Comparison of ENCODE assay signal across 17 mouse cellular contexts in the genomic region with DNA sequence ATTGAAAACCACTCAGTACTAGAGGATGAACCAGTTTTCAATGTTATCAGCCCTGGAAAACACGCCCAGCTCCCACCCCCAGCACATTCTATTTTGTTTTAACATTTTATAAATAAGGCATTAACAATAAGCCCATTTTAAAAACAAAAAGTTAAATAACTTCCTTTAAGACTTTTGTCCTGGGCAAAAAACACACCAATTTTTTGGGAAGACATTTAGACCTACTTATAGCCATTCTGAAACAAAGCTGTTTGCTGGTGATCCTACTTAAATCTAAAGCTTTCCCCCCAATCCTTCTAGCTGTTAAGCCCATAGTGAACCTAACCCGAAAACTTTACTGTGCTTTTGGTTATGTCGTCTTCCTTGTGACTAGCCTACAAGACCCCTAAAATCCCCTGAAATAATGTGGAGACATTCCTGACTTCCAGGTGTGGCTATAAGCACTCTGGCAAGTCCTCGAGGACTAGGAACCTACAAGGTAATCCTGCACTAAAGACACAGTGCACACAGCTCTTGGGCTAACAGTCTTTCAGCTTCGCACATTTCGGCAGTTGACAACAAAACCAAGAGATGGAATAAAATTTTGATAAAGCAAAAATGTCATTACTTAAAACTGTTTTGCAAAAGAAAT. TPM values are rescaled to one million over a fixed set of nuclear protein-coding genes. Genes with fewer than 3 reads are reported as not detected.
DNase-seq lines count a peak whose midpoint lies in the region; ATAC-seq lines count a peak whose summit lies in the region.
"Had no signal": no experiment of that assay in that cellular context is flagged by ENCODE, and none has a peak within 500 bp of the region (broad histone marks: within the 10 kb centered on the region; RNA-seq: fewer than 3 reads in every experiment).

No protein-coding gene starts in this region.

- H3K4me1 ChIP-seq in heart, embryonic 12.5 days (replicated peaks) = peaks cover 14% of the 10 kb centered on the region
- peaks cover 8% of the 10 kb centered on the region for H3K4me1 ChIP-seq in midbrain, embryonic 11.5 days (ENCODE audit: control insufficient read depth, insufficient read depth, low read length)
- H3K4me1 ChIP-seq in midbrain, embryonic 16.5 days (ENCODE audit: control insufficient read depth, insufficient read depth, low read length) = peaks cover 17% of the 10 kb centered on the region
- peaks cover 19% of the 10 kb centered on the region for H3K4me1 ChIP-seq in intestine, embryonic 16.5 days (ENCODE audit: control insufficient read depth, insufficient read depth, low read length)

- H3K4me2 ChIP-seq in heart, embryonic 12.5 days = no peak overlapping the region
- H3K4me2 ChIP-seq in midbrain, embryonic 11.5 days = no peak overlapping the region
- H3K4me2 ChIP-seq in midbrain, embryonic 16.5 days (ENCODE audit: low read length) = no peak overlapping the region
- H3K4me2 ChIP-seq in intestine, embryonic 16.5 days (ENCODE audit: low read depth, low read length) = no peak overlapping the region

- no peak for DNase-seq in heart, adult 9 months (ENCODE audit: low spot score in 2 of 2)
- peak; percentile 91 for DNase-seq in midbrain, embryonic 11.5 days (ENCODE audit: low spot score, missing footprints)
- peak; percentile 28 for DNase-seq in splenic B cell, adult 2 months (ENCODE audit: low read depth, low spot score)
- no peak for DNase-seq in right cerebral cortex, adult 2 months (ENCODE audit: low spot score in 2 of 2)
- DNase-seq: cerebellum, postnatal 10 days; gastrocnemius, postnatal 36 days; heart, postnatal 14 days; kidney, adult 11 months; spleen, adult 18-20 months; thymus, postnatal 4 days had no signal

- no peak overlapping the region for H3K9ac ChIP-seq in heart, embryonic 12.5 days
- H3K9ac ChIP-seq in midbrain, embryonic 11.5 days (ENCODE audit: low read length) = no peak overlapping the region
- H3K9ac ChIP-seq in midbrain, embryonic 16.5 days (ENCODE audit: low read depth, low read length) = no peak overlapping the region
- no peak overlapping the region for H3K9ac ChIP-seq in intestine, embryonic 16.5 days (ENCODE audit: low read depth, low read length)
- H3K9ac ChIP-seq: limb, embryonic 13.5 days; midbrain, embryonic 12.5 days; neural tube, embryonic 12.5 days had no signal

- peak overlapping the region; percentile 15; the same call in 1 of the 2 replicates for H3K27ac ChIP-seq in heart, embryonic 12.5 days (ENCODE audit: poor library complexity, severe bottlenecking)
- H3K27ac ChIP-seq in midbrain, embryonic 11.5 days (ENCODE audit: low read depth, low read length) = no peak overlapping the region
- no peak overlapping the region for H3K27ac ChIP-seq in midbrain, embryonic 16.5 days (ENCODE audit: low read length)
- H3K27ac ChIP-seq in intestine, embryonic 16.5 days (ENCODE audit: low read length) = peak overlapping the region; percentile 57

- H3K36me3 ChIP-seq in heart, embryonic 12.5 days = peaks cover 60% of the 10 kb centered on the region
- H3K36me3 ChIP-seq in midbrain, embryonic 11.5 days (ENCODE audit: control insufficient read depth, insufficient read depth, low read length) = peaks cover 26% of the 10 kb centered on the region
- peaks cover 30% of the 10 kb centered on the region for H3K36me3 ChIP-seq in midbrain, embryonic 16.5 days (ENCODE audit: control insufficient read depth, insufficient read depth, low read length)
- peaks cover 14% of the 10 kb centered on the region for H3K36me3 ChIP-seq in intestine, embryonic 16.5 days (ENCODE audit: control insufficient read depth, insufficient read depth, low read length)
- H3K36me3 ChIP-seq in splenic B cell, adult 2 months (ENCODE audit: control insufficient read depth, insufficient read depth, low read length, poor library complexity, severe bottlenecking) = peaks cover 53% of the 10 kb centered on the region

- ATAC-seq in heart, embryonic 12.5 days (ENCODE audit: insufficient number of reproducible peaks, low FRiP score) = no peak
- ATAC-seq in midbrain, embryonic 11.5 days (ENCODE audit: low FRiP score) = no peak
- no peak for ATAC-seq in midbrain, embryonic 16.5 days
- no peak for ATAC-seq in intestine, embryonic 16.5 days
- ATAC-seq in monocyte, adult 5-6 weeks (replicated peaks; ENCODE audit: insufficient number of reproducible peaks, low FRiP score, low TSS enrichment, poor library complexity, severe bottlenecking) = no peak

- no peak overlapping the region for H3K4me3 ChIP-seq in heart, embryonic 12.5 days
- H3K4me3 ChIP-seq in midbrain, embryonic 11.5 days (ENCODE audit: low read depth, low read length) = no peak overlapping the region
- no peak overlapping the region for H3K4me3 ChIP-seq in midbrain, embryonic 16.5 days (ENCODE audit: low read depth, low read length)
- no peak overlapping the region for H3K4me3 ChIP-seq in intestine, embryonic 16.5 days (ENCODE audit: low read length)
- H3K4me3 ChIP-seq: midbrain, embryonic 12.5 days; neural tube, embryonic 12.5 days had no signal

- WGBS in heart, embryonic 12.5 days = 81% methylated on average over 6 of the region's 6 CpGs
- WGBS in midbrain, embryonic 11.5 days = 79% methylated on average over 6 of the region's 6 CpGs
- 73% methylated on average over 6 of the region's 6 CpGs for WGBS in midbrain, embryonic 16.5 days
- 71% methylated on average over 6 of the region's 6 CpGs for WGBS in intestine, embryonic 16.5 days

- H3K9me3 ChIP-seq in heart, embryonic 12.5 days (replicated peaks) = no peaks in the 10 kb centered on the region
- H3K9me3 ChIP-seq in midbrain, embryonic 11.5 days (ENCODE audit: control insufficient read depth, low read length) = no peaks in the 10 kb centered on the region
- H3K9me3 ChIP-seq in midbrain, embryonic 16.5 days (replicated peaks; ENCODE audit: control insufficient read depth, low read length, poor library complexity, severe bottlenecking) = no peaks in the 10 kb centered on the region
- H3K9me3 ChIP-seq in intestine, embryonic 16.5 days (ENCODE audit: control insufficient read depth, low read length) = no peaks in the 10 kb centered on the region
- H3K9me3 ChIP-seq: limb, embryonic 13.5 days; midbrain, embryonic 12.5 days; neural tube, embryonic 12.5 days had no signal

- H3K27me3 ChIP-seq in heart, embryonic 12.5 days (replicated peaks) = no peaks in the 10 kb centered on the region
- H3K27me3 ChIP-seq in midbrain, embryonic 11.5 days (ENCODE audit: control insufficient read depth, insufficient read depth, low read length) = no peaks in the 10 kb centered on the region
- no peaks in the 10 kb centered on the region for H3K27me3 ChIP-seq in midbrain, embryonic 16.5 days (ENCODE audit: control insufficient read depth, insufficient read depth, low read depth, low read length)
- H3K27me3 ChIP-seq in intestine, embryonic 16.5 days (replicated peaks; ENCODE audit: control insufficient read depth, insufficient read depth, low read length) = no peaks in the 10 kb centered on the region
- no peaks in the 10 kb centered on the region for H3K27me3 ChIP-seq in splenic B cell, adult 2 months (ENCODE audit: control insufficient read depth, insufficient read depth, low read length, poor library complexity, severe bottlenecking)
- H3K27me3 ChIP-seq: limb, embryonic 13.5 days; midbrain, embryonic 12.5 days; neural tube, embryonic 12.5 days had no signal

RNA-seq across cellular contexts. Expression of a gene that starts 1.4 kb away (rescaled TPM):
- polyA plus RNA-seq in heart, embryonic 12.5 days (2016; fragmentation: Nextera tagmentation; extraction: Ambion mirVana) = 6.9 and 7.6 TPM in 2 replicates
- 9.7 and 11.2 TPM in 2 replicates for polyA plus RNA-seq in midbrain, embryonic 11.5 days (2014; fragmentation: Nextera tagmentation; extraction: Ambion mirVana)
- polyA plus RNA-seq in midbrain, embryonic 16.5 days (2015; fragmentation: Nextera tagmentation; extraction: Ambion mirVana) = 9.4 and 9.6 TPM in 2 replicates
- polyA plus RNA-seq in intestine, embryonic 16.5 days (2015; fragmentation: Nextera tagmentation; extraction: Ambion mirVana) = 12.6 and 13.7 TPM in 2 replicates
- 18.3 to 21.0 TPM (median 19.8 TPM) in 3 replicates for total RNA-seq in monocyte, adult 5-6 weeks (2017)

RNA-seq across cellular contexts. Expression of a gene that starts 8.3 kb away (rescaled TPM):
- 243 and 248 TPM in 2 replicates for polyA plus RNA-seq in heart, embryonic 12.5 days (2016; fragmentation: Nextera tagmentation; extraction: Ambion mirVana)
- 515 and 561 TPM in 2 replicates for polyA plus RNA-seq in midbrain, embryonic 11.5 days (2014; fragmentation: Nextera tagmentation; extraction: Ambion mirVana)
- polyA plus RNA-seq in midbrain, embryonic 16.5 days (2015; fragmentation: Nextera tagmentation; extraction: Ambion mirVana) = 365 and 425 TPM in 2 replicates
- 227 and 230 TPM in 2 replicates for polyA plus RNA-seq in intestine, embryonic 16.5 days (2015; fragmentation: Nextera tagmentation; extraction: Ambion mirVana)
- total RNA-seq in monocyte, adult 5-6 weeks (2017) = 2,968 to 3,655 TPM (median 3,142 TPM) in 3 replicates

RNA-seq across cellular contexts. Expression of a gene that starts 8.3 kb away (rescaled TPM):
- polyA plus RNA-seq in heart, embryonic 12.5 days (2016; fragmentation: Nextera tagmentation; extraction: Ambion mirVana) = 14.9 and 16.2 TPM in 2 replicates
- 22.1 and 23.1 TPM in 2 replicates for polyA plus RNA-seq in midbrain, embryonic 11.5 days (2014; fragmentation: Nextera tagmentation; extraction: Ambion mirVana)
- 16.2 and 17.8 TPM in 2 replicates for polyA plus RNA-seq in midbrain, embryonic 16.5 days (2015; fragmentation: Nextera tagmentation; extraction: Ambion mirVana)
- polyA plus RNA-seq in intestine, embryonic 16.5 days (2015; fragmentation: Nextera tagmentation; extraction: Ambion mirVana) = 15.4 and 16.3 TPM in 2 replicates
- 19.5 to 54.4 TPM (median 22.2 TPM) in 3 replicates for total RNA-seq in monocyte, adult 5-6 weeks (2017)

RNA-seq across cellular contexts. Expression of a gene that starts 29.7 kb away (rescaled TPM):
- 0.57 and 0.95 TPM in 2 replicates for polyA plus RNA-seq in heart, embryonic 12.5 days (2016; fragmentation: Nextera tagmentation; extraction: Ambion mirVana)
- polyA plus RNA-seq in midbrain, embryonic 11.5 days (2014; fragmentation: Nextera tagmentation; extraction: Ambion mirVana) = 0.68 and 1.0 TPM in 2 replicates
- polyA plus RNA-seq in midbrain, embryonic 16.5 days (2015; fragmentation: Nextera tagmentation; extraction: Ambion mirVana) = 0.89 and 0.99 TPM in 2 replicates
- polyA plus RNA-seq in intestine, embryonic 16.5 days (2015; fragmentation: Nextera tagmentation; extraction: Ambion mirVana) = 1.6 and 1.7 TPM in 2 replicates
- total RNA-seq in monocyte, adult 5-6 weeks (2017) = 44.9 to 93.4 TPM (median 91.7 TPM) in 3 replicates

RNA-seq across cellular contexts. Expression of a gene that starts 30.3 kb away (rescaled TPM):
- polyA plus RNA-seq in heart, embryonic 12.5 days (2016; fragmentation: Nextera tagmentation; extraction: Ambion mirVana) = 67.9 and 73.1 TPM in 2 replicates
- polyA plus RNA-seq in midbrain, embryonic 11.5 days (2014; fragmentation: Nextera tagmentation; extraction: Ambion mirVana) = 19.8 and 21.5 TPM in 2 replicates
- 14.1 and 15.7 TPM in 2 replicates for polyA plus RNA-seq in midbrain, embryonic 16.5 days (2015; fragmentation: Nextera tagmentation; extraction: Ambion mirVana)
- polyA plus RNA-seq in intestine, embryonic 16.5 days (2015; fragmentation: Nextera tagmentation; extraction: Ambion mirVana) = 48.2 and 48.6 TPM in 2 replicates
- 46.9 to 75.5 TPM (median 51.4 TPM) in 3 replicates for total RNA-seq in monocyte, adult 5-6 weeks (2017)

Comparison
In these comparisons a context has a peak if more than half of its experiments do, and no peak if none do; other contexts are left out.
1. H3K27ac ChIP-seq: peak in heart, embryonic 12.5 days (single experiment) and intestine, embryonic 16.5 days (single experiment); none in midbrain, embryonic 11.5 days (single experiment) and midbrain, embryonic 16.5 days (single experiment).
2. DNase-seq: peak in midbrain, embryonic 11.5 days (single experiment) and splenic B cell, adult 2 months (single experiment); none in heart, adult 9 months (0 of 2) and right cerebral cortex, adult 2 months (0 of 2).